ENCODE assay signal across 14 mouse cellular contexts in the genomic region with DNA sequence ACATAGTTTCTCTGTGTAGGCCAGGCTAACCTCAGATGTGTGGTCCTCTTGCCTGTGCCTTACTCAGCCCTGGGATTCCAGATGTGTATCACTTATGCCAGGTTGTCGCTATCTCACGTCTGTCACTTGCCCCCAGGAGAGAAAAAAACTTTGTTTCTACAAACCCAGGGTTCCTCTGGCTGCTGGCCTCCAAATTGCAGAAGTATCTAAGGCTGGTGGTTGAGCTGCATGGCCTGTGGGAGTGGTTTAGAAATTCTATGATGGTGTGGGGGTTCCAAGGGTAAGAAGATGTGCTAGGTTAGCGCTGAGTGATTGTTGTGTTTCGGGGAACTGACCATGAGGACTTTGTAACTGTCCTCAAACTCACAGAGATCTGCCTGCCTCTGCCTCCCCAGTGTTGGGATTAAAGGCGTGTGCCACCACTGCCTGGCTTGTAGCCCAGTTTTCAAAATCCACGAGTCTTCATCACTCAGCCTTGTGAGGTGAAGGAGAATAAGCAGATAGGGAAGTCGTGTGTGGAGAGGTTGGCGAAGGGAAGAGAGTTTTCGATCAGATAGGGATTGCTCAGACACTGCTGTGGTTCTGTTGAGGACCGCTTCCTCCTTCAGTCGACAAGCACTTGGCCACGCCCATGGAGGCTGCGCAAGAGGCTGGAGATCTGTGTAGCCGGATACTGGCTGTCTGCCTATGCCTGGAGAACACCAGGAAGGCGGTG. TPM values are rescaled to one million over a fixed set of nuclear protein-coding genes. Genes with fewer than 3 reads are reported as not detected.
A peak's percentile ranks its signal among the peaks of the same experiment; 100 is the strongest.
DNase-seq lines count a peak whose midpoint lies in the region; ATAC-seq and TF ChIP-seq lines count a peak whose summit lies in the region.
"Had no signal": no experiment of that assay in that cellular context is flagged by ENCODE, and none has a peak within 500 bp of the region (broad histone marks: within the 10 kb centered on the region; RNA-seq: fewer than 3 reads in every experiment).

No protein-coding gene starts in this region.

- TF ChIP-seq EP300 in liver, embryonic 14.5 days (IDR thresholded peaks at IDR 0.05; ENCODE audit: low read depth), result no peak

- H3K4me2 ChIP-seq in liver, embryonic 14.5 days (ENCODE audit: low read depth), result no peak overlapping the region
- no peak overlapping the region for H3K4me2 ChIP-seq in forebrain, embryonic 12.5 days

- peaks cover 29% of the 10 kb centered on the region for H3K4me1 ChIP-seq in bone marrow macrophage, adult 2 months (ENCODE audit: control insufficient read depth, insufficient read depth, low read length)
- peaks cover 0 to 10% of the 10 kb centered on the region in 2 experiments; a peak in 1 of 4 replicates for H3K4me1 ChIP-seq in liver, embryonic 14.5 days (replicated peaks; ENCODE audit: control insufficient read depth in 2 of 2, insufficient read depth in 2 of 2, low read length in 1 of 2)
- H3K4me1 ChIP-seq in forebrain, embryonic 12.5 days, result peaks cover 6% of the 10 kb centered on the region; the same call in 1 of the 2 replicates

- H3K27ac ChIP-seq in bone marrow macrophage, adult 2 months (ENCODE audit: insufficient read depth, low read depth, low read length), result peak overlapping the region; percentile 99
- no peak overlapping the region for H3K27ac ChIP-seq in liver, embryonic 14.5 days
- no peak overlapping the region for H3K27ac ChIP-seq in forebrain, embryonic 12.5 days

- no peak for TF ChIP-seq POLR2A in bone marrow macrophage, adult 2 months (IDR thresholded peaks at IDR 0.05; ENCODE audit: borderline replicate concordance, low read depth, low read length)

- no peak overlapping the region for H3K9ac ChIP-seq in liver, embryonic 14.5 days (replicated peaks)
- H3K9ac ChIP-seq in forebrain, embryonic 12.5 days, result no peak overlapping the region

- TF ChIP-seq CTCF in bone marrow macrophage, adult 2 months (IDR thresholded peaks at IDR 0.05; ENCODE audit: low read depth, low read length), result no peak
- TF ChIP-seq CTCF in liver, embryonic 14.5 days (IDR thresholded peaks at IDR 0.05; ENCODE audit: low read depth), result no peak

- no peaks in the 10 kb centered on the region; the same call in 1 of the 2 replicates for H3K9me3 ChIP-seq in liver, embryonic 14.5 days (ENCODE audit: control insufficient read depth, low read length)
- 0 out of 2 replicates have a peak, but pooled peaks cover 12% of the 10 kb centered on the region for H3K9me3 ChIP-seq in forebrain, embryonic 12.5 days

- DNase-seq in spleen, postnatal 36 days (ENCODE audit: low spot score in 2 of 2), result peak; percentile 44 to 64
- no peak for DNase-seq in spleen, postnatal 14 days (ENCODE audit: low spot score in 2 of 2)
- DNase-seq in liver, embryonic 14.5 days (ENCODE audit: low read depth in 3 of 3, low spot score in 3 of 3), result peak; percentile 31 to 37 (median 34)
- peak; percentile 39 for DNase-seq in naive thymus-derived CD4-positive, alpha-beta T cell, adult 2 months (ENCODE audit: low read depth)
- DNase-seq in cerebellum, postnatal 10 days, result no peak
- no peak for DNase-seq in cerebellum, adult 11 months
- DNase-seq: gastrocnemius, postnatal 36 days; kidney, adult 8-10 months; left cerebral cortex, postnatal 4 days; right cerebral cortex, postnatal 14 days had no signal

- H3K36me3 ChIP-seq in liver, embryonic 14.5 days (replicated peaks; ENCODE audit: control insufficient read depth, insufficient read depth, low read depth), result no peaks in the 10 kb centered on the region
- H3K36me3 ChIP-seq in forebrain, embryonic 12.5 days (replicated peaks), result no peaks in the 10 kb centered on the region

- peak; percentile 62; the same call in 1 of the 2 replicates for ATAC-seq in liver, embryonic 14.5 days (ENCODE audit: insufficient read depth)
- ATAC-seq in forebrain, embryonic 12.5 days (ENCODE audit: low FRiP score), result no peak
- ATAC-seq: Patski had no signal

- H3K27me3 ChIP-seq in liver, embryonic 14.5 days (ENCODE audit: control insufficient read depth, insufficient read depth, low read length), result no peaks in the 10 kb centered on the region; the same call in 1 of the 2 replicates
- no peaks in the 10 kb centered on the region for H3K27me3 ChIP-seq in forebrain, embryonic 12.5 days
- H3K27me3 ChIP-seq: Patski had no signal

- H3K4me3 ChIP-seq in bone marrow macrophage, adult 2 months (ENCODE audit: insufficient read depth, low read length), result peak overlapping the region; percentile 45
- no peak overlapping the region for H3K4me3 ChIP-seq in liver, embryonic 14.5 days (ENCODE audit: insufficient read depth in 1 of 2, low read depth in 2 of 2, low read length in 2 of 2)
- no peak overlapping the region for H3K4me3 ChIP-seq in forebrain, embryonic 12.5 days (replicated peaks)
- H3K4me3 ChIP-seq: myocyte had no signal

- WGBS in liver, embryonic 14.5 days (ENCODE audit: insufficient replicate concordance), result 20% methylated on average over 15 of the region's 15 CpGs
- 88% methylated on average over 15 of the region's 15 CpGs for WGBS in forebrain, embryonic 12.5 days

RNA-seq across cellular contexts. Expression of gene Alox5ap, which starts 10.0 kb away (rescaled TPM):
- polyA plus RNA-seq in bone marrow macrophage, adult 2 months (2012; ENCODE audit: insufficient read depth, insufficient read length, missing spikeins), result 992 and 1,124 TPM in 2 replicates
- polyA plus RNA-seq in liver, embryonic 14.5 days (2012; rRNA removed), result 17.4 and 26.7 TPM in 2 replicates
- 26.2 and 29.6 TPM in 2 replicates for polyA plus RNA-seq in liver, embryonic 14.5 days (2014; fragmentation: Nextera tagmentation; extraction: Ambion mirVana)
- polyA plus RNA-seq in forebrain, embryonic 12.5 days (2016; fragmentation: Nextera tagmentation; extraction: Ambion mirVana), result 5.6 and 6.2 TPM in 2 replicates

Comparison
In these comparisons a context has a peak if more than half of its experiments do, and no peak if none do; other contexts are left out.
1. DNase-seq: peak in spleen, postnatal 36 days (2 of 2), liver, embryonic 14.5 days (3 of 3) and naive thymus-derived CD4-positive, alpha-beta T cell, adult 2 months (single experiment); none in spleen, postnatal 14 days (0 of 2), cerebellum, postnatal 10 days (0 of 2) and cerebellum, adult 11 months (single experiment).
2. RNA of gene Alox5ap, which starts 10.0 kb away (polyA plus RNA-seq): 992 to 1,124 TPM in bone marrow macrophage, adult 2 months; 17.4 to 29.6 TPM in liver, embryonic 14.5 days and 5.6 to 6.2 TPM in forebrain, embryonic 12.5 days; every median in the first group is over 10 times any median in the second.